Mouse (Mus musculus) kidney, adult 11 months (tissue): ENCODE measurements at regions not wholly inside any gene's neighbourhood (a gene's known extent, or its start where the extent isn't known, plus 50 kb on each side); places are given as distances from the start of the nearest gene placed in this dataset.

Experiments used
- DNase-seq: peaks from one replicate; pipeline ENCODE4 v3.0.0; 2022

GRCm38 (mm10) chr10:19412926-19413325, 56.6 kb downstream of the Olig3 start:
- DNase-seq, result no peak

- DNase-seq, result no peak
Measured at GRCm38 (mm10) chr10:19413935-19414334, 57.6 kb downstream of the Olig3 start.

GRCm38 (mm10) chr10:19414834-19415233, 58.5 kb downstream of the Olig3 start:
- DNase-seq, result no peak

- DNase-seq, result no peak
Measured at GRCm38 (mm10) chr10:19424030-19424429, 67.7 kb downstream of the Olig3 start.

- DNase-seq, result no peak
Measured at GRCm38 (mm10) chr10:19424961-19425360, 68.6 kb downstream of the Olig3 start.

- no peak for DNase-seq
Measured at GRCm38 (mm10) chr10:19426835-19427234, 70.5 kb downstream of the Olig3 start.

GRCm38 (mm10) chr10:19432515-19432914, 76.2 kb downstream of the Olig3 start:
- DNase-seq, result no peak

- no peak for DNase-seq
Measured at GRCm38 (mm10) chr10:19434661-19435060, 78.3 kb downstream of the Olig3 start.

- no peak for DNase-seq
Measured at GRCm38 (mm10) chr10:19441807-19442206, 85.5 kb downstream of the Olig3 start.

- no peak for DNase-seq
Measured at GRCm38 (mm10) chr10:19443516-19443915, 87.2 kb downstream of the Olig3 start.

- DNase-seq, result no peak
Measured at GRCm38 (mm10) chr10:19448838-19449559, 92.7 kb downstream of the Olig3 start.

GRCm38 (mm10) chr10:19459053-19459452, 102.7 kb downstream of the Olig3 start:
- DNase-seq, result no peak

- DNase-seq, result no peak
Measured at GRCm38 (mm10) chr10:19459709-19460108, 103.4 kb downstream of the Olig3 start.

- DNase-seq, result no peak
Measured at GRCm38 (mm10) chr10:19460164-19460563, 103.8 kb downstream of the Olig3 start.

- DNase-seq, result no peak
Measured at GRCm38 (mm10) chr10:19463800-19464199, 107.5 kb downstream of the Olig3 start.

GRCm38 (mm10) chr10:19464504-19464903, 108.2 kb downstream of the Olig3 start:
- DNase-seq, result no peak

- DNase-seq, result no peak
Measured at GRCm38 (mm10) chr10:19471349-19472040, 115.2 kb downstream of the Olig3 start.

- DNase-seq, result no peak
Measured at GRCm38 (mm10) chr10:19472066-19472465, 115.7 kb downstream of the Olig3 start.

- DNase-seq, result no peak
Measured at GRCm38 (mm10) chr10:19472949-19473535, 116.7 kb downstream of the Olig3 start.

GRCm38 (mm10) chr10:19485537-19486135, 106.1 kb upstream of the Ifngr1 start:
- DNase-seq, result no peak

GRCm38 (mm10) chr10:19490500-19490899, 101.2 kb upstream of the Ifngr1 start:
- no peak for DNase-seq

GRCm38 (mm10) chr10:19491513-19492380, 100.0 kb upstream of the Ifngr1 start:
- no peak for DNase-seq
